Mouse (Mus musculus) embryonic facial prominence, embryonic 15.5 days (tissue): ENCODE results near the gene Gltp. TPM values are rescaled to one million over a fixed set of nuclear protein-coding genes. Genes with fewer than 3 reads are reported as not detected.

ENCODE experiments used
- ATAC-seq: fragments of 200-750 bp; cut with Nextera tagmentation; 2 replicates; pipeline ENCODE4 v1.8.0; 2017; ENCODE audit warnings: low read depth, moderate TSS enrichment; ENCODE audit not compliant: insufficient number of reproducible peaks, low FRiP score, low TSS enrichment
- H3K27ac ChIP-seq: fragments of 300-500 bp; sonication (generic); replicated peaks from 2 replicates; pipeline ENCODE4 v1.5.1; 2015; ENCODE audit warnings: mild to moderate bottlenecking, inconsistent platforms
- H3K27me3 ChIP-seq: fragments of 300-500 bp; sonication (generic); 2 replicates; pipeline ENCODE4 v1.6.1; 2015; ENCODE audit warnings: inconsistent platforms
- H3K36me3 ChIP-seq: fragments of 300-500 bp; sonication (generic); 2 replicates; pipeline ENCODE4 v1.6.1; 2015; ENCODE audit warnings: mild to moderate bottlenecking, inconsistent platforms
- H3K4me1 ChIP-seq: fragments of 300-500 bp; sonication (generic); 2 replicates; pipeline ENCODE4 v1.6.1; 2015; ENCODE audit warnings: inconsistent platforms
- H3K4me2 ChIP-seq: fragments of 300-500 bp; sonication (generic); replicated peaks from 2 replicates; pipeline ENCODE4 v1.6.1; 2015; ENCODE audit warnings: mild to moderate bottlenecking, inconsistent platforms
- H3K4me3 ChIP-seq: fragments of 300-500 bp; sonication (generic); replicated peaks from 2 replicates; pipeline ENCODE4 v1.5.1; 2015; ENCODE audit warnings: mild to moderate bottlenecking, inconsistent platforms
- H3K9ac ChIP-seq: fragments of 300-500 bp; sonication (generic); 2 replicates; pipeline ENCODE4 v1.6.1; 2015; ENCODE audit warnings: inconsistent platforms
- H3K9me3 ChIP-seq: fragments of 300-500 bp; sonication (generic); replicated peaks from 2 replicates; pipeline ENCODE4 v1.6.1; 2016; ENCODE audit warnings: inconsistent platforms
- WGBS: fragments of 180-500 bp; shearing (Covaris S2); methylation state at CpG from one replicate; pipeline ENCODE4 v1.1.7; 2015; 5-methylcytosine and 5-hydroxymethylcytosine counted together
- polyA plus RNA-seq: library from polyadenylated mRNA; unstranded; fragments of >200 nt; fragmentation: Nextera tagmentation; extraction: Ambion mirVana; gene quantifications from 2 replicates; pipeline ENCODE4 v1.2.1, GENCODE M21; 2015

The Gltp gene
- polyA plus RNA-seq, 1 experiment from 2014 or later = 358 TPM

- no peak overlapping the region for H3K9ac ChIP-seq
- peaks cover 50% of the 10 kb centered on the region for H3K4me1 ChIP-seq
- WGBS = 64% methylated on average over 17 of the region's 17 CpGs
- ATAC-seq = no peak
- no peaks in the 10 kb centered on the region for H3K9me3 ChIP-seq
- peaks cover 16% of the 10 kb centered on the region for H3K36me3 ChIP-seq
- no peak overlapping the region for H3K4me2 ChIP-seq
- H3K27ac ChIP-seq = peak overlapping the region; percentile 63
- H3K27me3 ChIP-seq = no peaks in the 10 kb centered on the region
- no peak overlapping the region for H3K4me3 ChIP-seq
These were observed 10.8 kb downstream of the Gltp start for GRCm38 (mm10) chr5:114679841-114680591.

- peaks cover 40% of the 10 kb centered on the region for H3K36me3 ChIP-seq
- H3K27me3 ChIP-seq = no peaks in the 10 kb centered on the region
- ATAC-seq = no peak
- H3K4me1 ChIP-seq = peaks cover 7% of the 10 kb centered on the region
- WGBS = 80% methylated on average over 8 of the region's 8 CpGs
- H3K27ac ChIP-seq = no peak overlapping the region
- H3K4me2 ChIP-seq = no peak overlapping the region
- no peak overlapping the region for H3K9ac ChIP-seq
- H3K9me3 ChIP-seq = no peaks in the 10 kb centered on the region
- no peak overlapping the region for H3K4me3 ChIP-seq
These were observed 16.2 kb downstream of the Gltp start for GRCm38 (mm10) chr5:114674594-114674993.

- Histone ChIP-seq H3K4me1 (peaks cover 5% of the 10 kb centered on the region; the same call in 1 of the 2 replicates), H3K4me3 (no peak overlapping the region), H3K4me2 (no peak overlapping the region), H3K9me3 (no peaks in the 10 kb centered on the region), H3K27me3 (no peaks in the 10 kb centered on the region), H3K36me3 (peaks cover 40% of the 10 kb centered on the region), H3K27ac (no peak overlapping the region), H3K9ac (no peak overlapping the region)
- WGBS = 89% methylated on average over 13 of the region's 13 CpGs
- no peak for ATAC-seq
These were observed 17.7 kb downstream of the Gltp start for GRCm38 (mm10) chr5:114673114-114673513.

GRCm38 (mm10) chr5:114669014-114669413 lies 21.8 kb downstream of the Gltp start:
- Histone ChIP-seq H3K27me3 (no peaks in the 10 kb centered on the region), H3K27ac (no peak overlapping the region), H3K4me1 (peaks cover 23% of the 10 kb centered on the region), H3K4me3 (no peak overlapping the region), H3K9ac (no peak overlapping the region), H3K4me2 (no peak overlapping the region), H3K36me3 (peaks cover 19% of the 10 kb centered on the region), H3K9me3 (no peaks in the 10 kb centered on the region)
- no peak for ATAC-seq
- 80% methylated on average over 5 of the region's 5 CpGs for WGBS

- Histone ChIP-seq H3K27me3 (no peaks in the 10 kb centered on the region), H3K36me3 (peaks cover 8% of the 10 kb centered on the region; the same call in 1 of the 2 replicates), H3K9ac (no peak overlapping the region), H3K4me3 (peak overlapping the region; percentile 35), H3K9me3 (no peaks in the 10 kb centered on the region), H3K4me1 (peaks cover 23% of the 10 kb centered on the region), H3K27ac (peak overlapping the region; percentile 53), H3K4me2 (peak overlapping the region; percentile 54)
- peak; percentile 89 for ATAC-seq
- WGBS = 2% methylated on average over 36 of the region's 36 CpGs
These were observed 23.4 kb downstream of the Gltp start for GRCm38 (mm10) chr5:114667228-114667856.

GRCm38 (mm10) chr5:114666659-114667058 lies 24.1 kb downstream of the Gltp start:
- Histone ChIP-seq H3K4me2 (no peak overlapping the region), H3K9ac (no peak overlapping the region), H3K9me3 (no peaks in the 10 kb centered on the region), H3K27ac (no peak overlapping the region), H3K27me3 (no peaks in the 10 kb centered on the region), H3K4me1 (peaks cover 23% of the 10 kb centered on the region), H3K36me3 (peaks cover 8% of the 10 kb centered on the region; the same call in 1 of the 2 replicates), H3K4me3 (no peak overlapping the region)
- ATAC-seq = no peak
- WGBS = 41% methylated on average over 1 of the region's 1 CpGs

GRCm38 (mm10) chr5:114664750-114665149 lies 26.0 kb downstream of the Gltp start:
- H3K36me3 ChIP-seq = peaks cover under 1% of the 10 kb centered on the region; the same call in 1 of the 2 replicates
- H3K27ac ChIP-seq = peak overlapping the region; percentile 49; the same call in 1 of the 2 replicates
- WGBS = 33% methylated on average over 7 of the region's 7 CpGs
- H3K4me3 ChIP-seq = no peak overlapping the region
- ATAC-seq = peak; percentile 77
- no peak overlapping the region for H3K9ac ChIP-seq
- H3K27me3 ChIP-seq = no peaks in the 10 kb centered on the region; the same call in 1 of the 2 replicates
- no peaks in the 10 kb centered on the region for H3K9me3 ChIP-seq
- no peak overlapping the region for H3K4me2 ChIP-seq
- H3K4me1 ChIP-seq = peaks cover 23% of the 10 kb centered on the region

GRCm38 (mm10) chr5:114664139-114664538 lies 26.6 kb downstream of the Gltp start:
- Histone ChIP-seq H3K36me3 (no peaks in the 10 kb centered on the region), H3K4me1 (peaks cover 25% of the 10 kb centered on the region), H3K9me3 (no peaks in the 10 kb centered on the region), H3K9ac (no peak overlapping the region), H3K27ac (no peak overlapping the region), H3K4me3 (no peak overlapping the region), H3K4me2 (no peak overlapping the region), H3K27me3 (peaks cover 3% of the 10 kb centered on the region; the same call in 1 of the 2 replicates)
- ATAC-seq = no peak
- 69% methylated on average over 4 of the region's 4 CpGs for WGBS

GRCm38 (mm10) chr5:114661029-114661428 lies 29.8 kb downstream of the Gltp start:
- peaks cover 21% of the 10 kb centered on the region for H3K27me3 ChIP-seq

GRCm38 (mm10) chr5:114658255-114658654 lies 32.5 kb downstream of the Gltp start, which contains the start of gene Trpv4:
TSS of gene Trpv4 (minus strand) at chr5:114658421.
- Histone ChIP-seq H3K9me3 (no peaks in the 10 kb centered on the region), H3K9ac (peak within 1 kb of the TSS; percentile 16; the same call in 1 of the 2 replicates), H3K4me3 (peak within 1 kb of the TSS; percentile 48), H3K4me2 (peak within 1 kb of the TSS; percentile 75), H3K27me3 (peaks cover 23% of the 10 kb centered on the region), H3K4me1 (peaks cover 42% of the 10 kb centered on the region), H3K36me3 (no peaks in the 10 kb centered on the region), H3K27ac (no peak within 1 kb of the TSS)
- peak; percentile 65 for ATAC-seq
- under 1% methylated on average over 34 of the region's 47 CpGs for WGBS

More at GRCm38 (mm10) chr5:114661029-114661428, 29.8 kb downstream of the Gltp start:
- 51% methylated on average over 6 of the region's 6 CpGs for WGBS
- no peak overlapping the region for H3K9ac ChIP-seq
- no peak overlapping the region for H3K4me3 ChIP-seq
- H3K27ac ChIP-seq = no peak overlapping the region
- H3K4me1 ChIP-seq = peaks cover 45% of the 10 kb centered on the region
- ATAC-seq = no peak
- no peak overlapping the region for H3K4me2 ChIP-seq
- H3K9me3 ChIP-seq = no peaks in the 10 kb centered on the region
- no peaks in the 10 kb centered on the region for H3K36me3 ChIP-seq

- H3K27me3 ChIP-seq = peaks cover 23% of the 10 kb centered on the region
- 33% methylated on average over 10 of the region's 10 CpGs for WGBS
These were observed 33.4 kb downstream of the Gltp start for GRCm38 (mm10) chr5:114657426-114657825.

More at GRCm38 (mm10) chr5:114657426-114657825, 33.4 kb downstream of the Gltp start:
- no peak for ATAC-seq
- peaks cover 42% of the 10 kb centered on the region for H3K4me1 ChIP-seq
- H3K9ac ChIP-seq = no peak overlapping the region
- peak overlapping the region; percentile 48 for H3K4me3 ChIP-seq
- peak overlapping the region; percentile 75 for H3K4me2 ChIP-seq
- no peak overlapping the region for H3K27ac ChIP-seq
- H3K36me3 ChIP-seq = no peaks in the 10 kb centered on the region
- H3K9me3 ChIP-seq = no peaks in the 10 kb centered on the region
